Mouse (Mus musculus): Measurements from ENCODE around the gene Sec16b.

- TF ChIP-seq POLR2A (IDR thresholded peaks at IDR 0.05; ENCODE audit: borderline replicate concordance, control insufficient read depth, low read depth, low read length) (no peak), CTCF (IDR thresholded peaks at IDR 0.05; ENCODE audit: control insufficient read depth, insufficient read depth, low read length) (no peak)
These were observed 38.5 kb downstream of the Sec16b start for GRCm38 (mm10) chr1:157545056-157545455.
